23 mouse cellular contexts compared by ENCODE assay signal in genomic region chr13:68830030-68830759, GRCm38 (mm10).
DNase-seq lines count a peak whose midpoint lies in the region; ATAC-seq and TF ChIP-seq lines count a peak whose summit lies in the region.
"Had no signal": no experiment of that assay in that cellular context is flagged by ENCODE, and none has a peak within 500 bp of the region (broad histone marks: within the 10 kb centered on the region; RNA-seq: fewer than 3 reads in every experiment).

No protein-coding gene starts in this region.

- TF ChIP-seq POLR2A in brain, embryonic 14.5 days (IDR thresholded peaks at IDR 0.05; ENCODE audit: borderline replicate concordance, extremely low read depth, insufficient read depth, insufficient read length, poor library complexity, severe bottlenecking): no peak

- TF ChIP-seq CTCF in layer of hippocampus, adult 2 months (conservative IDR thresholded peaks at IDR 0.05): no peak
- no peak for TF ChIP-seq CTCF in brain, embryonic 14.5 days (IDR thresholded peaks at IDR 0.05; ENCODE audit: borderline replicate concordance, extremely low read depth, insufficient read depth, insufficient read length)

- H3K27me3 ChIP-seq in heart, embryonic 14.5 days (ENCODE audit: control insufficient read depth, insufficient read depth, low read length): no peaks in the 10 kb centered on the region
- H3K27me3 ChIP-seq in heart, embryonic 12.5 days (replicated peaks): no peaks in the 10 kb centered on the region
- H3K27me3 ChIP-seq: embryonic facial prominence, embryonic 13.5 days; forebrain, embryonic 15.5 days; limb, embryonic 13.5 days; liver, embryonic 13.5 days; midbrain, embryonic 12.5 days had no signal

- H3K4me3 ChIP-seq in heart, embryonic 14.5 days (ENCODE audit: control insufficient read depth in 1 of 2, insufficient read depth in 1 of 2, low read depth in 1 of 2, low read length in 2 of 2): no peak overlapping the region
- no peak overlapping the region for H3K4me3 ChIP-seq in heart, embryonic 12.5 days
- H3K4me3 ChIP-seq in layer of hippocampus, adult 2 months: no peak overlapping the region
- H3K4me3 ChIP-seq: embryonic facial prominence, embryonic 13.5 days; forebrain, embryonic 15.5 days; limb, embryonic 13.5 days; liver, embryonic 13.5 days; midbrain, embryonic 12.5 days had no signal

- peak in 1 of 2 experiments; percentile 46 for DNase-seq in layer of hippocampus, adult 2 months (ENCODE audit: low spot score in 2 of 2)
- DNase-seq in layer of hippocampus, postnatal 36 days: no peak
- DNase-seq in brain, adult 2 months (ENCODE audit: low read depth, low spot score): peak; percentile 71
- DNase-seq in brain, embryonic 14.5 days (ENCODE audit: low read depth): peak; percentile 7
- no peak for DNase-seq in spleen, adult 12 weeks (ENCODE audit: low spot score)
- DNase-seq: adrenal gland, adult 2 months; cerebellum, adult 18-20 months; cerebellum, postnatal 14 days; gastrocnemius, postnatal 36 days; kidney, postnatal 10 days; liver, embryonic 13.5 days; lung, adult 2 months; lung, postnatal 14 days; right cerebral cortex, postnatal 14 days; thymus, postnatal 14 days had no signal

- no peaks in the 10 kb centered on the region for H3K4me1 ChIP-seq in heart, embryonic 14.5 days (ENCODE audit: control insufficient read depth in 2 of 2, insufficient read depth in 2 of 2, low read length in 2 of 2)
- no peaks in the 10 kb centered on the region for H3K4me1 ChIP-seq in heart, embryonic 12.5 days (replicated peaks)
- H3K4me1 ChIP-seq: embryonic facial prominence, embryonic 13.5 days; forebrain, embryonic 15.5 days; liver, embryonic 13.5 days; midbrain, embryonic 12.5 days had no signal

- peak; percentile 17; the same call in 1 of the 2 replicates for ATAC-seq in heart, embryonic 14.5 days (ENCODE audit: insufficient number of reproducible peaks, insufficient read depth, low FRiP score, low read depth)
- no peak for ATAC-seq in heart, embryonic 12.5 days (ENCODE audit: insufficient number of reproducible peaks, low FRiP score)
- ATAC-seq: forebrain, embryonic 15.5 days; hindbrain, postnatal 0 days; intestine, embryonic 16.5 days had no signal

- 79% methylated on average over 6 of the region's 6 CpGs for WGBS in heart, embryonic 14.5 days
- WGBS in heart, embryonic 12.5 days: 80% methylated on average over 6 of the region's 6 CpGs

- 0 out of 2 replicates have a peak, but pooled peaks cover 5% of the 10 kb centered on the region for H3K9me3 ChIP-seq in heart, embryonic 14.5 days (ENCODE audit: control insufficient read depth, low read length)
- H3K9me3 ChIP-seq in heart, embryonic 12.5 days (replicated peaks): no peaks in the 10 kb centered on the region
- H3K9me3 ChIP-seq: embryonic facial prominence, embryonic 13.5 days; forebrain, embryonic 15.5 days; limb, embryonic 13.5 days; midbrain, embryonic 12.5 days had no signal

- no peak overlapping the region for H3K27ac ChIP-seq in heart, embryonic 14.5 days (replicated peaks in 1 of 2; ENCODE audit: control insufficient read depth in 1 of 2, insufficient read depth in 1 of 2, low read depth in 2 of 2, low read length in 2 of 2)
- H3K27ac ChIP-seq in heart, embryonic 12.5 days (ENCODE audit: poor library complexity, severe bottlenecking): no peak overlapping the region
- peak overlapping the region; percentile 78 for H3K27ac ChIP-seq in layer of hippocampus, adult 2 months
- H3K27ac ChIP-seq: embryonic facial prominence, embryonic 13.5 days; forebrain, embryonic 15.5 days; hindbrain, postnatal 0 days; limb, embryonic 13.5 days; liver, embryonic 13.5 days; midbrain, embryonic 12.5 days had no signal

- no peaks in the 10 kb centered on the region for H3K36me3 ChIP-seq in heart, embryonic 14.5 days (ENCODE audit: control insufficient read depth, insufficient read depth, low read length)
- no peaks in the 10 kb centered on the region for H3K36me3 ChIP-seq in heart, embryonic 12.5 days
- H3K36me3 ChIP-seq: embryonic facial prominence, embryonic 13.5 days; forebrain, embryonic 15.5 days; limb, embryonic 13.5 days; liver, embryonic 13.5 days; midbrain, embryonic 12.5 days had no signal

- H3K9ac ChIP-seq in heart, embryonic 14.5 days (ENCODE audit: low read length): no peak overlapping the region
- H3K9ac ChIP-seq in heart, embryonic 12.5 days: no peak overlapping the region
- H3K9ac ChIP-seq: embryonic facial prominence, embryonic 13.5 days; forebrain, embryonic 15.5 days; limb, embryonic 13.5 days; liver, embryonic 13.5 days; midbrain, embryonic 12.5 days had no signal

- no peak overlapping the region for H3K4me2 ChIP-seq in heart, embryonic 14.5 days (ENCODE audit: low read length)
- no peak overlapping the region for H3K4me2 ChIP-seq in heart, embryonic 12.5 days
- H3K4me2 ChIP-seq: embryonic facial prominence, embryonic 13.5 days; forebrain, embryonic 15.5 days; limb, embryonic 13.5 days; liver, embryonic 13.5 days; midbrain, embryonic 12.5 days had no signal

Comparison
In these comparisons a context has a peak if more than half of its experiments do, and no peak if none do; other contexts are left out.
1. DNase-seq: peak in brain, adult 2 months (single experiment) and brain, embryonic 14.5 days (single experiment); none in layer of hippocampus, postnatal 36 days (0 of 2) and spleen, adult 12 weeks (single experiment).